Mouse (Mus musculus): ENCODE results near the gene Gps1.
"Not testable (repeated sequence)": the region's sequence is repeated elsewhere in the genome, so short reads cannot be mapped to it uniquely, and the experiment has no call there.

Gps1 gene

DNA sequence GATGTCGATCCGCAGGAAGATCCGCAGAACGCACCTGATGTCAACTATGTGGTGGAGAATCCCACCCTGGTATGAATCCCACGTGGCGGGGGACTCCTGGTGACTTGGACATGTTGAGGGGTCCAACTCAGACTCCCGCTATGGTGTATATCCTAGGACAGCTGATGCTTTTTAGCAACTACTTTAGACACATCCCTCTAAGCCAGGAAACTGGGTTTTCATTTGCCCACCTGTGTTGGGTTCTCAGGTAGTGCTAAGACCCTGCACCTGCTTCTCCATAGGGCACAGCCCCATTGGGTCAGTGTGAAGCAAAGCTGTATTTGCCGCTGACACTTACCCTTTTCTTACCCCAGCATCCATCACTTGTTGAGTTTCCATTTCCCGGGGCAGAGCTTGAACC is 1.1 kb downstream of the Gps1 start:
- DNase-seq (ENCODE audit: low read depth, low spot score) = no peak

DNA sequence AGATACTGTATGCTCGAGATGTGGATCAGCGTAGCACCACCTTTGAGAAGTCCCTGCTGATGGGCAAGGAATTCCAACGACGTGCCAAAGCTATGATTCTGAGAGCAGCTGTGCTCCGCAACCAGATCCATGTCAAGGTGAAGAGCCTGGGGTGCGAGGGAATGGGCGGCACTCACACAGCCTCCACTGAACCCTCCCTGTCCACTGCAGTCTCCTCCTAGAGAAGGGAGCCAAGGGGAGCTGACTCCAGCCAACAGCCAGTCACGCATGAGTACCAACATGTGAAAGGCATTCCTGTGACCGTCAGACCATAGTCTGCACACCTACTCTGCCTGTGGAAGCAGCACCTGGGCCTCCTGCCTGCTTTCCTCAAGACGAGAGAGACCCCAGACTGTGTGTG is 4.4 kb downstream of the Gps1 start:
- not testable (repeated sequence) for DNase-seq (ENCODE audit: low read depth, low spot score)

DNA sequence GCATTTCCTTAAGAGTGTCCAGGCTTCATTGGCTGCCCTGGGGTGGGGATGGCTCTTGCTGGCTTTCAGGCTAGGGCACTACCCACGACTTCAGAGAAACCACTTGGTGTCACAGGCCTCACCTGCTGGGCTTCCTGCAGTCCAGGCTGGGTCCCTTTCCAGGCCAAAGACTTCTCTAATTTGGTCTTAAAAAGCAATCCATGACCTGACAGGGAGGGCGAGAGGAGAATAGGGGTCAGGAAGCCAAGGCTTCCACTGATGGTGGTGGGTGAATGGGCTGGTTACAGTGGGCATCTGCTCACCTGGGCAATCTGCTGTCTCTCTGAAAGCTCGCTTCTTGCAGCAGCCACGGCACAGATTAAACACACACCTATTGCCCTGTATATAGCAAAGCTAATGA is 5.3 kb downstream of the Gps1 start:
- no peak for DNase-seq (ENCODE audit: low read depth, low spot score)

DNA sequence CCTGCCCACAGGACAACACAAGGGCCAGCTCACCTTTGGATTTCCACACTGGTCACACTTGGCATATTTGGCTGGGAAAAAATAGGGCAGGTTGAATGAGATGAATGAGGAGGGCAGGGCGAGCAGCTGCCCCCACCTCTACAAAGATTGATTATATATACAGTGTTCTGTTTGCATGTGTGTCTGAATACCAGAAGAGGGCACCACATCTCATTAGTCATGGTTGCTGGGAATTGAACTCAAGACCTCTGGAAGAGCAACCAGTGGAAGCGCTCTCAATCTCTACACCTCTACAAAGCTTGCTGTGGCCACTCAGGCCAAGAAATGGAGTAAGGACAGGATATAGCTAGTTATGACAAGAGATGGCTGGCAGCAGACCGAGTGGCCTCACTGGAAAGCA is 5.7 kb downstream of the Gps1 start:
- no peak for DNase-seq (ENCODE audit: low read depth, low spot score)

DNA sequence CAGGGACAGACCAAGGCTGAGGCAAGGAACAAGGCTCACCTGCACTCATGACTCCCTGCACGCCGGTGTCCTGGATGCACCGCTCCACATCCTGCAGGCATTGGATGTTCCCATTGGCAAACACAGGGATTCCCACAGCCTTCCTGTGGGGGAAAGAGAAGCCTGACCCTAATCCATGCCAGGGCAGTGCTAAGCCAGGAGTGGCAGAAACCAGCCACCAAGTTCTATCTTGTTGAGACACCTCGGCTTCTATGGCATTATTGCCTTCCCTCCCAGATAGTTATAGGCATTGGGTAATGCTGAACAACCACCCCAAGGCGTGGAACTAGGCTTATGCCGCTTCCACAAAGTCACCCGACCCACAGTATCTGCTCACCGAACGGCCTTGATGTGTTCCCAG is 8.6 kb downstream of the Gps1 start:
- DNase-seq (ENCODE audit: low read depth, low spot score) = no peak

DNA sequence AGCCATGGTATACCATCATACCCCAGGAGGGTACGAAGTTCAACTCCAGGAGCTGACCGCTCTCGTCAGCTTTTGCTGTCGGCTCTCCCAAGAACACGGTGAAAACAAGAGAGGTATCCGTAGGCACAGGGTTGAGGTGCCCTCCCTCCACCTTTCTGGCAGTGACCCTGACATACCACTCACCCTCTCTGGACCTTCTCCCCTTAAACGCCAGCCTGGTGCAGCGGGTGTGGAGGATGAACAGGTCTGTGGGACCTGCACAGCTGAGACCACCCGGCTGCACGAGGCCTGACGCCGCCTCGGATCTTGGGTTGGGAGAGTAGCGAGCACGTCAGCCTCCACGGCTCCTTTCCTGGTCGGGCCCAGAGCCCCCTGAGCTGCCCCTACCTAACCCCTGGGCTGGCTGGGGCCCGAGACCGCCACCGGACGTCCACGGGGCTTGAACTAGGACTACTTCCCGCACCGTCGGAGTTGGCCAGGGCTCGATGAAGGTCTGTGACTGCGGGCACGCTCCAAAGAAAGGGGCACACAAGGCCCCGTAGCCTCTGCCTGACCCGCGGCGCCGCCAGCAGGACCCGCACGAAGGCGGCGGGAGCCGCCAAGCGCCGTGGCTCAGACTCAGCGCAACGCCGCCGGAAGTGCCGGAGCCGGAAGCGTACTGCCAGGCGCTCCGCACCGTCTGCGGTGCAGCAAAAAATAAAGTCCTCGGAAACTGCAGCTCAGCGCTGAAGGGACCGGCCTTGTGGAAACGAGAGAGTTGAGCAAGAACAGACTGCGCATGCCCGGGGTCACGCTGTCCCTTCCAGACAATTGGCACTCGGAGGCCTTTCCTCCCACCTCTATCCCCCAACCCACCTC is 11.9 kb downstream of the Gps1 start, which contains the start of gene Dus1l:
TSS of gene Dus1l (minus strand) at position 648 of the 858 bp plus-strand sequence.
- DNase-seq (ENCODE audit: low read depth, low spot score) = peak; percentile 95

DNA sequence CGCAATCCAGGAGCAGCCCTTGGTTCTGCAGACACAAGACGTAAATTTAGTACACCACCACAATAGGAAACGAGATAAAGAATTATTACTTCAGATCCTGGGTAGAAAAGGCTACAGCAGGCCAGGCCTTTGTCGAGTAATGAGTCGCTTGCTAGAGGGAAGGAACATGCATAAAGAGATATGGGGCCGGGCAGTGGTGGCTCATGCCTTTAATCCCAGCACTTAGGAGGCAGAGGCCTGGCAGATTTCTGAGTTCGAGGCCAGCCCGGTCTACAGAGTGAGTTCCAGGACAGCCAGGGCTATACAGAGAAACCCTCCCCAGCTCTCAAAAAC is 12.5 kb downstream of the Gps1 start:
- DNase-seq (ENCODE audit: low read depth, low spot score) = no peak

DNA sequence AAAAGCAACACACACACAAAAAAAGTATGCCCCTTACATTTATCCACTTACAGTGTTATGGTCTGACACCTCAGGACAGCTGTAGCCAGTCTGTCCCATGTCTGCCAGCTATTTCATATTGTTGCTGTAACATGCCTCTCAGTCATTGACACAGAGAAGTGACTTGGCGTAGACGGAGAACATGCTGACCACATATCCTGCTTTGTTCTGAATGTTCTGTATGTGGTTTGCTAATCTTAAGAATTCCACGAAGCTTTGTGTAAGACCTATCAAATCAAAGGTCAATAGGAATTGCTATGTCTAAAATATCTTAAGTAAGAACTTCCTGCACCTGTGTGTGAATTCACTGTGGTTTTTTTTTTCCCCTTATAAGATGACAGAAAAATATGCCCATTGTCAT is 14.2 kb downstream of the Gps1 start:
- DNase-seq (ENCODE audit: low read depth, low spot score) = no peak

DNA sequence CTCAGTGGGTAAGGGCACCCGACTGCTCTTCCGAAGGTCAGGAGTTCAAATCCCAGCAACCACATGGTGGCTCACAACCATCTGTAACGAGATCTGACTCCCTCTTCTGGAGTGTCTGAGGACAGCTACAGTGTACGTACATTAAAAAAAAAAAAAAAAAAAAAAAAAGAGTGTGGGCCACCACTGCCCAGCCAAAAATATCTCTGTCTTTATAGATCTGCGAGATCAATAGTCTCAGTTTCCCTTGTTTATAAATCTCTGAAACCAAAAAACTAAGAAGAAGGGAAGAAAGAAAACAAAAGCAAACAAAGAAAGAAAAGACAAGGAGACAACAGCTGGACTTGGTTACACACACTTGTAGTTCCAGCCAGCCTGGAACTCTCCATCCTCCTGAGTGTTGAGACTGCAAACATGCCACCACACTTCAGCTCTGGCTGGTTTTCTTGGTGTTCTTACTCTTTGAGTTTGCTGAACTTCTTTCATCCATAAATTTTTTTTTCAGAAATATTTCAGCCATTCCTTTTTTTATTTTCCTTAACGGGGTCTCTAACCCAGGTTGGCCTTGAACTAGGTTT is 15.3 kb downstream of the Gps1 start:
- DNase-seq (ENCODE audit: low read depth, low spot score) = no peak

DNA sequence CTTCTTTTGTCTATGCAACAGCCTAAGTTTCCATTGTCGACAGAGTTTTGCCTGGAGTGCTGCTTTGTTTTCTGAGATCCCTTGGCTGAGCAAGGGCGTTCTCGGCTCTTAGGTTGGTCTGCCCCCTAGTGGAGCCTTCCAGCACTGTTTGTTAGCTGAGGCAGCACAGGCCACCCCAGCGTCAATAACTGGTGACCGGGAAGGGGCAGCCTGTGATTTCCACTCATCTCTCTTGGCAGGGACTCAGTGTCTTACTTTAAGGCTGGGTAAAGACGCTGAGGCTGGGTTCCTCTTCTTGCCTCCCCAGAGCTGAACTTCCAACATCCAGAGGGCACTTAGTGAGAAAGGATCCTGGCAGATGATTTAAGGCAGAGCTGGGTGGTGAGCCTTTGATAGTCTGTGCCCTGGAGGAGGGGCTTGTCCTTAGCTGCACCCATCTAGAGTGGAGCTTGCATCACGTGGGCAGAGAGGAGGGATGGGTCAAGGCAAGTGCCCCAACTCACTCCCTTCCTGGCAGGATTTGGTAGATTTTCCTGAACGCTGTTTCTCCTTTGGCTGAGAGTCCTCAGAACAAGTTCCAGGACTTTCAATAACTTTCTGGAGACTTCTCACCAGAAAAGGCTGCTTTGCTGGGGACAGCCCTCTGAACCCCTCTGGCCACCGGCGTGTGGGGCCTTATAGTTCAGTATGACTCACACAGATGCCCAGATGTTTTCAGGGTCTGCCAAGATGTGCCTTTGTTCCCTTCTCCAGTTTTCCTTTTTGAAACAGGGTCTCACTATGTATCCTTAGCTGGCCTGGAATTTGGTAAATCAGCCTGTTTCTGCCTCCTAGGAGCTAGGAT is 16.2 kb downstream of the Gps1 start:
- DNase-seq (ENCODE audit: low read depth, low spot score) = peak; percentile 86

DNA sequence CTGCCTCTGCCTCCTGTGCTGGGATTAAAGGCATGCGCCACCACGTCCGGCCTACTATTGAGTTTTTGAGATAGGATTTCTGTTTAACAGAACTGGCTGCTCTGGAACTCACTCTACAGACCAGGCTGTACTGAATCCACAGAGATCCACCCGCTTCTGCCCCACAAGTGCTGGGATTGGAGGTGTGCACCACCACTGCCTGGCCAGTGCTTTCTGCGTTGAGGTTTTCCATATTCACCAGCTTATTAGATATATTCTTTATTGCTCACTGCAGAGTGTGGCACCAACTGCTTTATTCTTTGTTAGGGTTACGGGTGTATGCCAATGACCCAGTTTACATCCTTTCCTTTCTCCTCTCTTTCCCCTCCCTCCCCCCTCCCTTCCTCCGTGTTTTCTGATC is 20.2 kb downstream of the Gps1 start:
- no peak for DNase-seq (ENCODE audit: low read depth, low spot score)

DNA sequence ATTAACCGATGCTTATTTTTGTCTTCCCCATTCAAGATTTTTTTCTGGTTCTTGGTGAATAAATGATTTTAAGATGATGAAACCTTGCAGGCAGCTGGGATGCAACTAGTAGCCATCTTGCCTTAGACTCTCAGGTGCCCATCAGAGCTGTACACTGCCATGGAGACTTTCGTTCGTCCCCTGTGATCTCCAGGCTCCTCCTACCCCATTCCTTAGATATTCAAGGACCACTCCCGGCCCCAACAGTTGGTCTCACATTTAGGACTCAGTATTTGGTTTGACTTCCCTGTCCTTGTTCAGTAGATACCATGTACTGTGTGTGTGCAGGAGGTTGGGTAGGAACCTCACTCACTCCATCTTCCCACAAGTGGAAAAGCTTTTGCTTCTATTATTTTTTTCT is 20.7 kb downstream of the Gps1 start:
- no peak for DNase-seq (ENCODE audit: low read depth, low spot score)

DNA sequence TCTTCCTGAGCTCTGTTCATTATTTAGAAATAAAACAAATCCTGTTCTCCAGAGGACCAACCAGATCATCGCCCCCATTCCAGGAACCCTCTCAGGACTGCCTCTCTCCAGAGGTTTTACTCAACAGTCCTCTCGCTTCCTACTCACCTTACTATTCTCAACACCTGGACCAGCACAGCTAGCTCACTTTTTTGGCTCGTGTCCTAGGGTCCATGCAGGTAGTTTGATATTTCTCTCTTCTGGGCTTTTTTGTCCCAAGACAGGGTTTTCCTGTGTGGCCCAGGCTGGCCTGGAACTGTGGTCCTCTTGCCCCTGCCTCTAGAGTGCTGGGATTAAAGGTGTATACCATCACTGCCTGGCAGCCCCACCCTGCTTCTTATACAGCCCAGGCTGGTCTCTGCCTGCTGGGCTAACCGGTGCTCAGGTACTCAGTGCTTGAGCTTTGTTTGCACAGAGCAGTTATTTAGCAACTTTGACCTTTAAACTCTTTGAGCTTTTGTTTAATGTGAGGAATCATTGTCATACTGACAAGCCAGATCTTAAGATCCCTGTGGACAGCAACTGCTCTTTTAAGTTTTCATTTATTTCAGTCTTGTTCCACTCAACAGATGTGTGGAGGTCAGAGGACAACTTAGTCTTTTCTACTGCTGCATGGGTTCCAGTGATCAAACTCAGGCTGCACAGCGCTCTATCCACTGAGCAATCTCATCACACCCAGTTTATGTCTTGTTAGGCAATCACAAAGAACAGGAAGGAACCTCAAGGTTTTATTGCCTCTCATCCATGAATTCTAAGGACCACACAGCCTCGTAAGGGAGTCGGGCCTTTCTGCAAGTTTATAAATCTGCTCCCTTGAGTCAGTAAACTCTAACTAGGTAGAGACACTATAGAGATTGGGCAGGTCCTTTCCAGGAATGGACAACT is 21.6 kb downstream of the Gps1 start:
- no peak for DNase-seq (ENCODE audit: low read depth, low spot score)

DNA sequence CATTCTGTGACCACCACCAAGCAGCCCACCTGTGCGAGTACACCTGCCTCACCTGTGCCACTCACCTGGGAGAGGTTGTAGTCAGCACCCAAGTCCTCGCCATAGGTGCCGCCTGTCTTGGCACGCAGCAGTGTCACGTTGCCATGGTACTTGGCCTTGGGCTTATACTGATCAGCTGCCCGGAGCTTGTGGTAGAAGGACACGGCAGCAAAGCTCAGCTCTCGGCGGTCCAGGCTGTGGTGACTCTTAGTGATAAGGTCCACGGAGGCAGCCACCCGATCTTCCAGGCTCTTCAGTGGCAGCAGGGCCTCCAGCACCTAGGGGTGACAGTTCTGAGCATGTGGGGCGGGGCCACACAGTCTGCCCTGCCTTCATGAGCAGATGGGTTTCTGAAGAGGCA is 23.9 kb downstream of the Gps1 start:
- no peak for DNase-seq (ENCODE audit: low read depth, low spot score)

DNA sequence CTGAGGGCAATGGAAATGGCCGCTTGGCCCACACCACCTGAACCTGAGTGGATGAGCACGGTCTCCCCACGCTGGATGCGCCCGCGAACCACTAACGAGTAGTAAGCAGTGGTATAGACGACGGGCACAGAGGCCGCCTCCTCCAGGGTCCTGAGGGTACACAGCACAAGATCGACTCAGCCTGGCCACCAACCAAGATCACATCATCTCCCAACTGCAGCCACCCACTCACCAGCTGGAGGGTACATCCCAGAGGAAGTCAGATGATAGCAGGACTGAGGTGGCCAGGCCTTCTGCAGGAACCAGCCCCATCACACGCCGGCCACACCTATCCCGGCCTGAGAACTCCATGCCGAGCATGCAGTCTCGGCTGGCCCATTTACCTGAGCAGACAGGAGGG is 28.0 kb downstream of the Gps1 start:
- no peak for DNase-seq (ENCODE audit: low read depth, low spot score)

DNA sequence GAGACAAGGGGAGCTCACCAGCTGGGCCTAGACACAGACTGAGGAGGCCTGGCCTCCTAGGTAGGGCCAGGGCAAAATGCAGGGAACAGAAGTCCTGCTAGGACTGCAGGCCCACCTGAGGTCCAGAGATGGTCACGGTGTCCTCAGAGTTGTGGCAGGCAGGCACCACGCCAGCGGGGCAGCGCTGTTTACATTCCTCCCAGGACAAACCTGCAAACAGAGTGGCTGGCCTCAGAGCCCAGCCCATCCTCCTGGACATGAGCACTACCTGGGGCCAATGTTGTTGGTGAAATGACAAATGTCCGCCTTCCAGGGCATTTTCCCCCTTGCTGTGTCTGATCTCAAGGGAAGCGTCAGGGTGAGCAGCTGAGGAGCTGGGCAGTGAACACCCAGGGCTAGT is 33.3 kb downstream of the Gps1 start:
- DNase-seq (ENCODE audit: low read depth, low spot score) = no peak

DNA sequence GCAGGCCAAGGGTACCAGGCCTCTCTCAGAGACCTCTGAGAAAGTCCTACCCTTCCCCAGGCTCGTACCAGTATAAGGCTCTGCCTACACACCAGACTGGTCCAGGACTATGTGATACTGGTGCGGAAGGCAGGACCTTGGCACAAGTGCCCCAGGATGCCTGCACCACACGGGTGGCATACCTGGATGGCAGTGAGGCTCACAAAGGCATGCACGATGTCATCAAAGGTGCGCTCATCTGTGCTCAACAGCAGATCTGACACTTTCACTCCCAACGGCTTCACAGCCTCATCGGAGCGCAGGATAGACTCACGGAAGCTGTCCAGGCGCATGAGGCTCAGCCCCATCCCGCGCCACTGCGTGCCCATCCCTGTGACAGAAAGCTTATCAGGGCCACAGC is 34.2 kb downstream of the Gps1 start:
- DNase-seq (ENCODE audit: low read depth, low spot score) = no peak

DNA sequence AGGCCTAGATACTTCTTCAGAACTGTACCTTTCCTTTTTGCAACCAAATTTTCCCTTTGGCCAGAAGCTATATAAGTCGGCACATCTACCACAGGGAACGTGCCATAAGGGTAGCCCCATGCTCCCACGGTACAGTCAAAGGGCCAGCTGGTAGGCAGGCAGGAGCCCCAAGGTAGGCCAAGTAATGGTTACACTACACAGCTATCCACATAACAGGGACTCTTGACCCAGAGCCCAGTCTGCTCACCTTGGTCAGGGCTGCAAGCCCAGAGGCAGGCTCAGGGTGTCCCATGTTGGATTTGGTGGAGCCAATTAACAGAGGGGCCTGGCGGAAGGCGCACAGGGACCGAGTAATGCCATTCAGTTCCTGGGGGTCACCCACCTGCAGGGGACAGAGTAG is 35.5 kb downstream of the Gps1 start:
- no peak for DNase-seq (ENCODE audit: low read depth, low spot score)

DNA sequence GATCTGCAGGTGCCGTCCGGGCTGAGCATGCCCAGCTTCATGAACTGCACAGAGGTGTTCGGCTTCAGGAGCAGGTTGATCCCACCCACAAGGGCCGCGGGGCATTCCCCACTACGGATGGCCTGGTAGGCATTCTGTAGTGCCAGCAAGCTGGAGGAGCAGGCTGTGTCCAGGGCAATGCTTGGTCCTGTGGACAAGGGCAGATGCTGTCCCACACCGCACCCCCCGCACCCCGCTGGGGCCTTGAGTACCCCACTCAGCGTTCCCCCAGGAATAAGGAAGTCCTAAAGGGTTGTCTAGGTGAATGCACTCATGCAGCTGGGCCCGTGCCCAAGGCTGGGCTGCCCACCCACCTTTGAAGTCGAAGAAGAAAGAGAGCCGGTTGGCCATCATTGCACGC is 36.5 kb downstream of the Gps1 start:
- DNase-seq (ENCODE audit: low read depth, low spot score) = no peak

DNA sequence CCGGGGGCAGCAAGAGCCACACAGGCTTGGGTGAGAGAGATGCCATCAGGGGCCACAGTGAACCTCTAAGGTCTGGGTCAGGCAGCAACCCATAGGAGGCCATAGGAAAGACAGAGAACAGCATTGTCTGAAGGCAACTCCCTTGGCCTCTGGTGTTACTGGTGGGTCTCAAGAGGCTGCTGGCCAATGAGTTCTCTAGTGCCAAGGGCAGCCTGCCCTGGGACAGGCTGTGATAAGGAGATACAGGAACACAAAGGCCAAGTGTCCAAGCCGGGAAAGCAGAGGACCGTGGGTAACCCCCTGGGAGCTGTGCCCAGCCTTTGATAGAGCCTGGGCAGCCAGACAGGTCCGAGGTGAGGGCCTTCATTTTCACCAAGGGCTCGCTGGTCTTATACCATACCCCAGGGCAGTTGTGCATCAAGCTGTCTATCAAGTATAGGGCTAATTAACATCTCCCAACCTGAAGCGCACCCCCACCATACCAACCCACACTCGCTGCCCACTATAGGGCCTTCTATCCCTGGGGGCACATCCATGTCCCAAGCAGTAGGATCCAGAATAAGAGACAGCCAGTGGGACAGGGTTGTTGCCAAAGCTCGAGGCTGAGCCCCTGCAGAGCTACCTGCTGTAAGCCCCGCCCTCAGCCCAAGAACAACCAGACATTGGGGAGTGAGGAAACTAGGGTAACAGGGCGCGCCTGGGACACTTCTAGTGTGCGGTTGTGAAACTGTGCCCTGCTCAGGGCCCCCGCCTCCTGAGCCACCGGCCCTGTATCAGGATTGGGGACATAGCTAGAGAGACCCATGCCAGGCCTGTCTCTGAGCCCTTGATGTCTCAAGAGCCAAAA is 37.2 kb downstream of the Gps1 start:
- DNase-seq (ENCODE audit: low read depth, low spot score) = no peak

DNA sequence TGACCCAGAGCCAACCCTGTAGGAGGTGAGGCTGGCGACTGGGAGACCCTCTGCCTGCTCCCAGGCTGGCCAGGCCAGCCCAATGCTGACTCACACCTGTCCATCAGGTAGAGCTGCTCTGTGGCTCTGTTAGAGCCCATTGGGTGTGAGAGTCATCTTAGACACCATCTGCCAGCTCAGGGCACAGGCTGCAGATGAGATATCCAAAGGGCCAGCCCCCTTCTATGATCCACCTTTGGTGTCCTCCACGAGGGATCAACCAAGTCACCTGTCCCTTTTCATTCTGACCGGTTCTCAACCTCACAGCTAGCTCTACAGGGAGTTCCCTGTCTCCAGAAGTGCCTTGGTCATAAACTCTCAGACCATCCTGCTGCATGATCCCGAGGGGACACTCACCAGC is 38.2 kb downstream of the Gps1 start:
- DNase-seq (ENCODE audit: low read depth, low spot score) = no peak

Measured in skeletal muscle tissue, adult 2 months (tissue).